Mouse (Mus musculus): ENCODE measurements at regions not wholly inside any gene's neighbourhood (a gene's known extent, or its start where the extent isn't known, plus 50 kb on each side); places are given as distances from the start of the nearest gene placed in this dataset.

- no peak for TF ChIP-seq CTCF (IDR thresholded peaks at IDR 0.05; ENCODE audit: low read depth)
- no peaks in the 10 kb centered on the region for H3K9me3 ChIP-seq (replicated peaks; ENCODE audit: low read length)
- H3K36me3 ChIP-seq (ENCODE audit: insufficient read depth, low read length) = no peaks in the 10 kb centered on the region
- no peaks in the 10 kb centered on the region for H3K4me1 ChIP-seq (replicated peaks; ENCODE audit: insufficient read depth, low read length)
- no peak overlapping the region for H3K4me3 ChIP-seq (replicated peaks; ENCODE audit: low read depth, low read length)
- ATAC-seq (replicated peaks; ENCODE audit: low FRiP score, low read depth) = no peak
- DNase-seq (ENCODE audit: low spot score) = no peak
- H3K27me3 ChIP-seq (ENCODE audit: insufficient read depth, low read length) = no peaks in the 10 kb centered on the region
- no peak overlapping the region for H3K9ac ChIP-seq (ENCODE audit: low read depth, low read length)
- H3K27ac ChIP-seq = no peak overlapping the region
- H3K4me2 ChIP-seq (ENCODE audit: low read length) = no peak overlapping the region
Observed at GRCm38 (mm10) chr6:111664603-111665002, 609.0 kb upstream of the Lmcd1 start.

- 79% methylated on average over 2 of the region's 2 CpGs for WGBS
- ATAC-seq (replicated peaks; ENCODE audit: low FRiP score, low read depth) (no peak), DNase-seq (ENCODE audit: low spot score) (no peak)
- Histone ChIP-seq H3K9me3 (replicated peaks; ENCODE audit: low read length) (no peaks in the 10 kb centered on the region), H3K27ac (no peak overlapping the region), H3K27me3 (ENCODE audit: insufficient read depth, low read length) (no peaks in the 10 kb centered on the region), H3K4me1 (replicated peaks; ENCODE audit: insufficient read depth, low read length) (no peaks in the 10 kb centered on the region), H3K4me2 (ENCODE audit: low read length) (no peak overlapping the region), H3K9ac (ENCODE audit: low read depth, low read length) (no peak overlapping the region), H3K4me3 (replicated peaks; ENCODE audit: low read depth, low read length) (no peak overlapping the region), H3K36me3 (ENCODE audit: insufficient read depth, low read length) (no peaks in the 10 kb centered on the region)
- 0 out of 2 replicates have a peak, but pooled peaks have one; percentile 16 for TF ChIP-seq CTCF (IDR thresholded peaks at IDR 0.05; ENCODE audit: low read depth)
Observed at GRCm38 (mm10) chr6:111684911-111685310, 588.6 kb upstream of the Lmcd1 start.

GRCm38 (mm10) chr6:111702864-111703263, 570.7 kb upstream of the Lmcd1 start:
- H3K4me3 ChIP-seq (replicated peaks; ENCODE audit: low read depth, low read length) = no peak overlapping the region
- no peak overlapping the region for H3K9ac ChIP-seq (ENCODE audit: low read depth, low read length)
- H3K4me2 ChIP-seq (ENCODE audit: low read length) = no peak overlapping the region
- H3K9me3 ChIP-seq (replicated peaks; ENCODE audit: low read length) = no peaks in the 10 kb centered on the region
- ATAC-seq (replicated peaks; ENCODE audit: low FRiP score, low read depth) (no peak), DNase-seq (ENCODE audit: low spot score) (no peak)
- no peaks in the 10 kb centered on the region for H3K27me3 ChIP-seq (ENCODE audit: insufficient read depth, low read length)
- 96% methylated on average over 1 of the region's 1 CpGs for WGBS
- H3K4me1 ChIP-seq (replicated peaks; ENCODE audit: insufficient read depth, low read length) = no peaks in the 10 kb centered on the region
- no peak overlapping the region for H3K27ac ChIP-seq
- TF ChIP-seq CTCF (IDR thresholded peaks at IDR 0.05; ENCODE audit: low read depth) = no peak
- H3K36me3 ChIP-seq (ENCODE audit: insufficient read depth, low read length) = no peaks in the 10 kb centered on the region

GRCm38 (mm10) chr6:111708277-111708676, 565.3 kb upstream of the Lmcd1 start:
- Histone ChIP-seq H3K27ac (no peak overlapping the region), H3K36me3 (ENCODE audit: insufficient read depth, low read length) (no peaks in the 10 kb centered on the region), H3K4me1 (replicated peaks; ENCODE audit: insufficient read depth, low read length) (no peaks in the 10 kb centered on the region), H3K27me3 (ENCODE audit: insufficient read depth, low read length) (no peaks in the 10 kb centered on the region), H3K9me3 (replicated peaks; ENCODE audit: low read length) (no peaks in the 10 kb centered on the region), H3K4me3 (replicated peaks; ENCODE audit: low read depth, low read length) (no peak overlapping the region), H3K9ac (ENCODE audit: low read depth, low read length) (no peak overlapping the region), H3K4me2 (ENCODE audit: low read length) (no peak overlapping the region)
- no peak for TF ChIP-seq CTCF (IDR thresholded peaks at IDR 0.05; ENCODE audit: low read depth)
- ATAC-seq (replicated peaks; ENCODE audit: low FRiP score, low read depth) = no peak
- 77% methylated on average over 1 of the region's 1 CpGs for WGBS
- no peak for DNase-seq (ENCODE audit: low spot score)

- H3K9ac ChIP-seq (ENCODE audit: low read depth, low read length) = no peak overlapping the region
- no peaks in the 10 kb centered on the region for H3K27me3 ChIP-seq (ENCODE audit: insufficient read depth, low read length)
- H3K27ac ChIP-seq = no peak overlapping the region
- no peak for TF ChIP-seq CTCF (IDR thresholded peaks at IDR 0.05; ENCODE audit: low read depth)
- H3K4me2 ChIP-seq (ENCODE audit: low read length) = no peak overlapping the region
- H3K4me1 ChIP-seq (replicated peaks; ENCODE audit: insufficient read depth, low read length) = no peaks in the 10 kb centered on the region
- DNase-seq (ENCODE audit: low spot score) = no peak
- no peaks in the 10 kb centered on the region for H3K36me3 ChIP-seq (ENCODE audit: insufficient read depth, low read length)
- H3K9me3 ChIP-seq (replicated peaks; ENCODE audit: low read length) = no peaks in the 10 kb centered on the region
- ATAC-seq (replicated peaks; ENCODE audit: low FRiP score, low read depth) = no peak
- H3K4me3 ChIP-seq (replicated peaks; ENCODE audit: low read depth, low read length) = no peak overlapping the region
Observed at GRCm38 (mm10) chr6:111725969-111726368, 547.6 kb upstream of the Lmcd1 start.

GRCm38 (mm10) chr6:111730381-111730780, 543.2 kb upstream of the Lmcd1 start:
- no peaks in the 10 kb centered on the region for H3K9me3 ChIP-seq (replicated peaks; ENCODE audit: low read length)
- no peak for TF ChIP-seq CTCF (IDR thresholded peaks at IDR 0.05; ENCODE audit: low read depth)

GRCm38 (mm10) chr6:111733926-111734325, 539.6 kb upstream of the Lmcd1 start:
- Histone ChIP-seq H3K4me1 (replicated peaks; ENCODE audit: insufficient read depth, low read length) (no peaks in the 10 kb centered on the region), H3K9me3 (replicated peaks; ENCODE audit: low read length) (no peaks in the 10 kb centered on the region), H3K4me2 (ENCODE audit: low read length) (no peak overlapping the region), H3K27ac (no peak overlapping the region), H3K9ac (ENCODE audit: low read depth, low read length) (no peak overlapping the region), H3K27me3 (ENCODE audit: insufficient read depth, low read length) (no peaks in the 10 kb centered on the region), H3K36me3 (ENCODE audit: insufficient read depth, low read length) (no peaks in the 10 kb centered on the region), H3K4me3 (replicated peaks; ENCODE audit: low read depth, low read length) (no peak overlapping the region)
- 88% methylated on average over 3 of the region's 3 CpGs for WGBS
- no peak for DNase-seq (ENCODE audit: low spot score)
- no peak for ATAC-seq (replicated peaks; ENCODE audit: low FRiP score, low read depth)
- TF ChIP-seq CTCF (IDR thresholded peaks at IDR 0.05; ENCODE audit: low read depth) = no peak

More at GRCm38 (mm10) chr6:111730381-111730780, 543.2 kb upstream of the Lmcd1 start:
- no peak for DNase-seq (ENCODE audit: low spot score)
- Histone ChIP-seq H3K9ac (ENCODE audit: low read depth, low read length) (no peak overlapping the region), H3K4me1 (replicated peaks; ENCODE audit: insufficient read depth, low read length) (no peaks in the 10 kb centered on the region), H3K36me3 (ENCODE audit: insufficient read depth, low read length) (no peaks in the 10 kb centered on the region), H3K4me2 (ENCODE audit: low read length) (no peak overlapping the region), H3K4me3 (replicated peaks; ENCODE audit: low read depth, low read length) (no peak overlapping the region), H3K27ac (no peak overlapping the region), H3K27me3 (ENCODE audit: insufficient read depth, low read length) (no peaks in the 10 kb centered on the region)
- ATAC-seq (replicated peaks; ENCODE audit: low FRiP score, low read depth) = no peak

All from kidney, postnatal 0 days (tissue).